Mouse (Mus musculus) hindbrain, postnatal 0 days (tissue): Measurements from ENCODE around the gene Sult6b2. TPM values are rescaled to one million over a fixed set of nuclear protein-coding genes. Genes with fewer than 3 reads are reported as not detected.

Source experiments
- ATAC-seq: fragments of 200-750 bp; cut with Nextera tagmentation; 2 replicates; pipeline ENCODE4 v1.8.0; 2017; ENCODE audit warnings: mild to moderate bottlenecking, moderate TSS enrichment, moderate library complexity
- DNase-seq: peaks from one replicate; pipeline ENCODE4 v3.0.0-alpha.2; 2015; ENCODE audit warnings: low spot score
- H3K27ac ChIP-seq: fragments of 300-500 bp; sonication (generic); 2 replicates; pipeline ENCODE4 v1.5.1; 2014; ENCODE audit warnings: mild to moderate bottlenecking
- H3K27me3 ChIP-seq: fragments of 300-500 bp; sonication (generic); 2 replicates; pipeline ENCODE4 v1.6.1; 2014; ENCODE audit warnings: low read length, mixed read lengths; ENCODE audit not compliant: insufficient read depth
- H3K36me3 ChIP-seq: fragments of 300-500 bp; sonication (generic); 2 replicates; pipeline ENCODE4 v1.6.1; 2014; ENCODE audit warnings: low read length, mixed read lengths; ENCODE audit not compliant: insufficient read depth
- H3K4me1 ChIP-seq: fragments of 300-500 bp; sonication (generic); 2 replicates; pipeline ENCODE4 v1.6.1; 2014; ENCODE audit warnings: antibody characterized with exemption, low read length, mixed read lengths; ENCODE audit not compliant: insufficient read depth
- H3K4me2 ChIP-seq: fragments of 300-500 bp; sonication (generic); 2 replicates; pipeline ENCODE4 v1.6.1; 2014; ENCODE audit warnings: low read depth, mild to moderate bottlenecking, low read length, moderate library complexity, mixed read lengths
- H3K4me3 ChIP-seq: fragments of 300-500 bp; sonication (generic); 2 replicates; pipeline ENCODE4 v1.5.1; 2014; ENCODE audit warnings: low read length
- H3K9ac ChIP-seq: fragments of 300-500 bp; sonication (generic); replicated peaks from 2 replicates; pipeline ENCODE4 v1.6.1; 2014; ENCODE audit warnings: mild to moderate bottlenecking, low read length, moderate library complexity, mixed read lengths
- H3K9me3 ChIP-seq: fragments of 300-500 bp; sonication (generic); 2 replicates; pipeline ENCODE4 v1.6.1; 2016; ENCODE audit warnings: low read length, mixed read lengths
- CTCF ChIP-seq: IDR thresholded peaks from 2 replicates; pipeline ENCODE4 v1.5.1; 2016; ENCODE audit warnings: antibody characterized with exemption, control low read depth, low read depth
- WGBS: fragments of 180-500 bp; shearing (Covaris S2); extraction: QIAGEN DNeasy Blood & Tissue Kit; methylation state at CpG from one replicate; pipeline ENCODE4 v1.1.7; 2014; 5-methylcytosine and 5-hydroxymethylcytosine counted together
- polyA plus RNA-seq: library from polyadenylated mRNA; unstranded; fragments of >200 nt; fragmentation: Nextera tagmentation; extraction: Ambion mirVana; gene quantifications from 2 replicates; pipeline ENCODE4 v1.2.1, GENCODE M21; 2015
- total RNA-seq: library from RNA; depleted of rRNA; stranded (reverse); fragments of >200 nt; gene quantifications from 2 replicates; pipeline ENCODE4 v1.2.3, GENCODE M21; 2014

Gene Sult6b2
- total and polyA plus RNA-seq, 2 experiments from 2014 or later: 0.28 TPM; not detected in 1

DNA sequence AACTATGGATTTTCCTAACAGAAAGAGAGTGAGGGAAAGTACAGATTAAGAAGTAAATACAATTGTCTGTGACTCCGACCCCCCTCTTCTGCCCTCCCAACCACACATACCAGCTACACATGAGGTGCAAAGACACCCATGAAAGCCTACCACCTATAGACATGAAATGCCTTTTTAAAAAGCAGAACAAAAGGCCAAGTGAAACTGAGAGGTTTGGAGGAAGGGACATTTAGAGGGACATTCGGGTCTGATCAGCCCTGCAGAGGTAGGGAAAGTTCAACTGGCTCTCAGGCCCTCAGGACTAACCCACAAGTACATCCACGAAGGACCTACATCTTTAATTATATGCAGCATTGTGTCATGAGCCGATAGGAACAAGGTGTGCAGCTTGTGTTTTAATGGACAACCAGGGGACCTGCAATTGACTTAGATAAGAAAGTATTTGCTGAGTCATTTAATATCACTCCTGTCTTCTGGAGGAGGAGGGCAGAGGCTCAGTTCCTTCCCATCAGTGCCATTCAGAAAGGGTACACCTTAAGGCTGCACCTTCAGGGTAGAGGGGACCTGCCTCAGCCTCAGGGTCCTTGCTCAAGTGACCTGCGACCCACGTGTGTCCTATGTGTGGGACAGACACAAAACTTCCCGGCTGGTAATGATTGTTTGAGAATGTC, 4.5 kb downstream of the Sult6b2 start:
- TF ChIP-seq CTCF: no peak
- Histone ChIP-seq H3K4me3 (no peak overlapping the region), H3K4me1 (no peaks in the 10 kb centered on the region), H3K4me2 (no peak overlapping the region), H3K27me3 (no peaks in the 10 kb centered on the region), H3K9me3 (no peaks in the 10 kb centered on the region), H3K9ac (no peak overlapping the region), H3K27ac (no peak overlapping the region), H3K36me3 (no peaks in the 10 kb centered on the region)
- 82% methylated on average over 7 of the region's 7 CpGs for WGBS
- no peak for DNase-seq
- no peak for ATAC-seq

GRCm38 (mm10) chr6:142798837-142799236, 5.5 kb downstream of the Sult6b2 start:
- Histone ChIP-seq H3K9ac (no peak overlapping the region), H3K4me2 (no peak overlapping the region), H3K27ac (no peak overlapping the region), H3K4me1 (no peaks in the 10 kb centered on the region), H3K9me3 (no peaks in the 10 kb centered on the region), H3K4me3 (no peak overlapping the region), H3K27me3 (no peaks in the 10 kb centered on the region), H3K36me3 (no peaks in the 10 kb centered on the region)
- 64% methylated on average over 9 of the region's 9 CpGs for WGBS
- no peak for TF ChIP-seq CTCF
- no peak for ATAC-seq
- no peak for DNase-seq

- WGBS: 76% methylated on average over 1 of the region's 1 CpGs
- ATAC-seq: no peak
- no peaks in the 10 kb centered on the region for H3K27me3 ChIP-seq
- H3K4me2 ChIP-seq: no peak overlapping the region
- H3K36me3 ChIP-seq: no peaks in the 10 kb centered on the region
- no peak for TF ChIP-seq CTCF
- H3K9ac ChIP-seq: no peak overlapping the region
- peaks cover 8% of the 10 kb centered on the region for H3K4me1 ChIP-seq
- no peak overlapping the region for H3K27ac ChIP-seq
- H3K4me3 ChIP-seq: no peak overlapping the region
- H3K9me3 ChIP-seq: no peaks in the 10 kb centered on the region
- no peak for DNase-seq
Measured at GRCm38 (mm10) chr6:142797996-142798395, 6.3 kb downstream of the Sult6b2 start.

GRCm38 (mm10) chr6:142795655-142796441, 8.5 kb downstream of the Sult6b2 start:
- no peak overlapping the region for H3K4me3 ChIP-seq
- H3K27ac ChIP-seq: no peak overlapping the region
- no peaks in the 10 kb centered on the region for H3K36me3 ChIP-seq
- TF ChIP-seq CTCF: no peak
- H3K4me1 ChIP-seq: peaks cover 13% of the 10 kb centered on the region
- H3K9me3 ChIP-seq: no peaks in the 10 kb centered on the region
- DNase-seq: no peak
- H3K4me2 ChIP-seq: no peak overlapping the region
- H3K9ac ChIP-seq: no peak overlapping the region
- no peak for ATAC-seq
- 83% methylated on average over 15 of the region's 15 CpGs for WGBS
- H3K27me3 ChIP-seq: no peaks in the 10 kb centered on the region

DNA sequence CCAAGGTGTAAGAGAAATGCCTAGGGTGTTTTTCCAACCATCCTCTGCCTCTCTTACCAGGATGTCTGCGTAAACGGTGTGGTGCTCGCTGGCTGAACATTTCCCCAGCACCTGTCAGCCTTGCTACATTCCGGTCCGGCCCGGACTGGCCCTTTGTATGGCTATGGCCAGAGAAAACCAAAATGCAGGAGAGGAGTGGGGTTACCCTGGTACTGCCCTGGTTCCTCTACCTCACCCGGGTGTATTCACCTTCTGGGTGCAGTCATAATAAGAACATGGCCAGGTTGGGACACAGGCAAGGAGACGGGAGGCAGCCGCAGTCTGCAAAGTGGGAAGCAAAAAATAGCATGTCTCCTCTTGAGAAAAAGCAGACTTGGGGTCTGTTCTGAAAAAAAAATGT, 9.2 kb downstream of the Sult6b2 start:
- no peak for DNase-seq
- no peaks in the 10 kb centered on the region for H3K9me3 ChIP-seq
- ATAC-seq: no peak
- no peaks in the 10 kb centered on the region for H3K27me3 ChIP-seq
- H3K27ac ChIP-seq: no peak overlapping the region
- TF ChIP-seq CTCF: no peak
- no peak overlapping the region for H3K4me2 ChIP-seq
- no peak overlapping the region for H3K9ac ChIP-seq
- no peak overlapping the region for H3K4me3 ChIP-seq
- H3K36me3 ChIP-seq: no peaks in the 10 kb centered on the region
- 89% methylated on average over 9 of the region's 9 CpGs for WGBS
- peaks cover 13% of the 10 kb centered on the region for H3K4me1 ChIP-seq

- peak; percentile 71 for DNase-seq
- ATAC-seq: peak; percentile 86
- no peak overlapping the region; the same call in 1 of the 2 replicates for H3K4me2 ChIP-seq
Measured at GRCm38 (mm10) chr6:142793468-142793867, 10.8 kb downstream of the Sult6b2 start.

More at GRCm38 (mm10) chr6:142793468-142793867, 10.8 kb downstream of the Sult6b2 start:
- TF ChIP-seq CTCF: 0 out of 2 replicates have a peak, but pooled peaks have one; percentile 17
- Histone ChIP-seq H3K36me3 (no peaks in the 10 kb centered on the region), H3K9me3 (no peaks in the 10 kb centered on the region), H3K27me3 (no peaks in the 10 kb centered on the region), H3K4me3 (no peak overlapping the region), H3K4me1 (peaks cover 13% of the 10 kb centered on the region), H3K27ac (0 out of 2 replicates have a peak overlapping the region, but pooled peaks have one; percentile 1), H3K9ac (no peak overlapping the region)
- WGBS: 17% methylated on average over 7 of the region's 7 CpGs
